Mouse (Mus musculus): ENCODE data around the gene Dpm3. TPM values are rescaled to one million over a fixed set of nuclear protein-coding genes. Genes with fewer than 3 reads are reported as not detected.
"Not testable (repeated sequence)": the region's sequence is repeated elsewhere in the genome, so short reads cannot be mapped to it uniquely, and the experiment has no call there.

Dpm3 gene
- 10 to 100 TPM; 50.0 to 63.2 TPM for total RNA-seq (2021)
- long read RNA-seq, experiment 1, transcript Dpm3-201 (2 exons, 404 nt), result major isoform, 11 of 11 reads
- long read RNA-seq, experiment 1, partial matches to known transcripts, result 0 of 11 reads
- long read RNA-seq, experiment 1, other reads (novel, unspliced or antisense), result 0 of 11 reads
- long read RNA-seq, experiment 2, transcript Dpm3-201 (2 exons, 404 nt), result major isoform, 25 of 30 reads
- long read RNA-seq, experiment 2, partial matches to known transcripts, result 0 of 30 reads
- long read RNA-seq, experiment 2, other reads (novel, unspliced or antisense), result 0 of 30 reads

GRCm38 (mm10) chr3:89259076-89259475, at the start of gene Dpm3:
Gene Dpm3, plus strand, starts transcription at chr3:89259358.
- no peak for DNase-seq (ENCODE audit: low spot score in 2 of 2)

DNA sequence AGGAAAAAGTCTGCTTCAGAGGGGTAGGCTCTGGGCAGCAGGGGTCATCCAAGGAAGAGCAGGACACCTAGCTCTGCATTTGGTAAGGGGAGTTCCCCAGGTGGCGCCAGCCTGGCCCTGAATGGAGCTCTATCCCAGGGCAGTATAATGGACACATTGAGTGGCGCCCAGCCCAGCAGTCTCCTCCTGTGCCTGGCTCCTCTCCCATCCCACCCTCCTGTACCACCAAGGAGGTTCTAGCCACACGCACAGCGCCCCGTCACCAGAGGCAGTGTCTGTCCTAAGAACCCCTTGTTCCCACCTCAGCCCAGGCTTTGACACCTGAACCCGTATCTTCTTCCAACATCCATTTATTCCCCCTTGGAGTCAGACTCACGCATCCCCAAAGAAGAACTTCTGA, 49.4 kb upstream of the Dpm3 start:
- DNase-seq (ENCODE audit: low spot score in 2 of 2), result no peak

GRCm38 (mm10) chr3:89210162-89210561, 49.0 kb upstream of the Dpm3 start:
- DNase-seq (ENCODE audit: low spot score in 2 of 2), result no peak

DNA sequence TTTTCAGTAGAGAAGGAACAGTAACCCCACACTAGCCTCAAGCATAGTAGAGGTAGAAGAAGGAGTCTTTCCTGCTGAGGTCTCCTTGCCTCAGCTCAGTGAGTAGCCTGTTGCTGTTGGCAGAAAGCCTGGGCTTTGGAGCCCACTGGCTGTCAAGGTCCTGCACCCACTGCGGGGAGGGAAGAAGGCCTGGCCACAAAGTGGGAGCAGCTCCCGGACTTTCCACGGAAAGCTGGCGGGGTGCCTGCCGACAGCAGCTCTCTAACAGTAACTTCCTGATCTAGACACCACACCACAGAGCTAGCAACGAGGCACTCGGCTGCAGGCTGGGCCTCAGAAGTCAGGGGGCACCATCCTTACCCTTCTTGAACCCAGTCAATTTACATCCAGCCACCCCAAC, 48.4 kb upstream of the Dpm3 start:
- DNase-seq (ENCODE audit: low spot score in 2 of 2), result no peak

DNA sequence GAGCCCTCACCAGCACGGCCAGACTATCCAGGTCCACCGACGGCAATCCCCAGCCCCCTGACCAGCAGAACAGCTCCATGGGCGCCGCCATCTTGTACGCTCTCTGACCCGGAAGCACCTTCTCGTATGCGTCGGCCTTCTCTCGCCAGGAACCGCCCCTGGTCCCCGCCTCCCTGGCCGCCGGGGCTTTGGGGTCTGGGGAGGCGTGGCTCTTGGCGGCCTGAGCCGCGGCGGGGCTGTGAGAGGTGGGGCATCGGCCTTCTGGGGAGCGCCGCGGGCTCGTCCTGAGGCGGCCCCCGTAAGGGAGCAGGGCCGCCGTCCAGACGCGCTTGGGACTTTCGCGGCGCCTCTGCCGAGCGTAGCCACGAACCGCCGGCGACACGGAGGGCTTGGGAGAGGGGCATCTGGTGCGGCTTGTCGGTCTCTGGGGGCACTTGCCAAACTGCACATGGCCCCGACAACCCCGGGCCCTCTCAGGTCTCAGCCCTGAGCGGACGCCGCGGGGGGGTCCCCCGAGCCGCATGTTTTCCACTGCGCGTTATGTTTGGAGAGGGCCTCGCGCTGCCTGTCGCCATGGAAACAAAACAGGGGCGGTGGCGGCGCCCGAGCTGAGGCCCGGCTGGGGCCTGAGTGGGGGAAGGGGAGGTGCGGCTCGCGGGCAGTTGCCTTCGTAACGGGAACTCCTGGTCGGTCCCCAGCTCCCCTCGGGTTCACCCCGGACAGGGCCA, 45.2 kb upstream of the Dpm3 start:
- peak; percentile 91 to 93 for DNase-seq (ENCODE audit: low spot score in 2 of 2)

DNA sequence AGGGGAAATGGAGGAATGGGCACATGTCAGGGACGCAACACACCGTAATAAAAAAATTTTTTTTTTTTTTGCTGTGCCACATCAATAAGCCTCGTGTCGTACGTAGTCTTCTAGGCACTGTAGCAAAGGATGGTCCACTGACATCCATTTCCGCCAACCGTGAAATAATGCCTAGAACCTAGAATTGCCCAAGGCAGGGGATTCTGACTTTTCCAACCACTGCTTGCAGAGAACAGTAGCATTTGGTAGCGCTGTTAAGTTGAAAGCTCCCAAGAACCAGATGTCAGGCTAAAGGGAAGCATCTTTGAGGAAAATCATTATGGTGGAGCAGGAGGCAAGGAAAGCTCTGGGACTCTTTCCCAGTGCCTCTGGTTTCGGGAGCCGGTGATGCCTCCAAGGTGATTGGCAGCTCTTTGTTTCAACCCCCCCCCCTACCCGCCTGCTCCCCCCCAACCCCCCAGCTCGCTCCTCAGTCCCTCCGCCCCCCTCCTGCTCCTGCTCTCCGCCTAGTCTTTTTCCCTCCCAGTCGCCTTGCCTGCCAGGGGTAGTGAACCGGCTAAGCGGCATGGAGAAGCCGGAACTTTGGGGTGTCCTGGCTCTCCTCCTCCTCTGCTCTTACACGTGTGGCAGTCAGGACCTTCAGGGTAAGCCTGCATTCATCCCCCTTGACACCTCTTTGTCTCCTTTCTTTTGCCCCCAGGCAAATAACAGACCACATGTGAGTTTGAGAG, 44.3 kb upstream of the Dpm3 start, which contains the start of gene Thbs3:
Gene Thbs3, plus strand, starts transcription at position 500 of the 731 bp plus-strand sequence.
- no peak for DNase-seq (ENCODE audit: low spot score in 2 of 2)

DNA sequence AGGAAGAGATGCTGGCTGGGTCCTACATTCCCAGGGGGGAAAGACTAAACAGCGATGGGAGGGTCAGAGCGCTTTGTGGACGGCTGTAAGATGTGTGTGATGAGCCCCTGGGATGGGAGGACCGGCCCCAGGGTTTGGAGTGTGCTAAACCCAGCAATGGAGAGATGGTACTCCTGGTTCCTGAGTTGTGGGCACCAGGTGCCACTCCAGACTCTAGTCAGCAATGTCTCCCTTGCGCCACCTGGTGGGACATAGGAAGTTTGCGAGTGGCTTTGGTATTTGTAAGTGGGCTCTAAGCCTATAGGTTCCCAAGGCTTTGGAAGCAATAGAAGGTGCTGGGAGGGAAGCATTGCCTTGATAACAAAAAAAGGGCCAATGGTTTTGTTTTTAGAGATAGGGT, 43.3 kb upstream of the Dpm3 start:
- peak; percentile 86 to 90 for DNase-seq (ENCODE audit: low spot score in 2 of 2)

- not testable (repeated sequence) for DNase-seq (ENCODE audit: low spot score in 2 of 2)
These were observed 42.8 kb upstream of the Dpm3 start for GRCm38 (mm10) chr3:89216407-89216806.

- no peak for DNase-seq (ENCODE audit: low spot score in 2 of 2)
These were observed 40.9 kb upstream of the Dpm3 start for GRCm38 (mm10) chr3:89218271-89218670.

- DNase-seq (ENCODE audit: low spot score in 2 of 2), result no peak
These were observed 39.6 kb upstream of the Dpm3 start for GRCm38 (mm10) chr3:89219546-89219945.

DNA sequence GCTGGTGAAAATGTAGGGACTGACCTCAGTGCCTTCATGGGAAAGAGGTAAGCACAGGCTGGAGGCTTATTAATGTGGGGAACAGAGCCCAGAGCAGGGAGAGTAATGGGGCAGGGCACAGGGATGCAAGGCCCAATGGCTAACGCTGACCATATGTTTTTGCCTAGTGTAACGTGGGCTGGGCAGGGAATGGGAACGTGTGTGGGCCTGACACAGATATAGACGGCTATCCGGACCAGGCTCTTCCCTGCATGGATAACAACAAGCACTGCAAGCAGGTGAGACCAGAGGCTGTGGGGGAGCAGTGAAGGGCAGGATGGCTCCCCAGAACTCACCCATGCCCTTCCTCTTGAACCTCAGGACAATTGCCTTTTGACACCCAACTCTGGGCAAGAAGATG, 38.0 kb upstream of the Dpm3 start:
- DNase-seq (ENCODE audit: low spot score in 2 of 2), result no peak

DNA sequence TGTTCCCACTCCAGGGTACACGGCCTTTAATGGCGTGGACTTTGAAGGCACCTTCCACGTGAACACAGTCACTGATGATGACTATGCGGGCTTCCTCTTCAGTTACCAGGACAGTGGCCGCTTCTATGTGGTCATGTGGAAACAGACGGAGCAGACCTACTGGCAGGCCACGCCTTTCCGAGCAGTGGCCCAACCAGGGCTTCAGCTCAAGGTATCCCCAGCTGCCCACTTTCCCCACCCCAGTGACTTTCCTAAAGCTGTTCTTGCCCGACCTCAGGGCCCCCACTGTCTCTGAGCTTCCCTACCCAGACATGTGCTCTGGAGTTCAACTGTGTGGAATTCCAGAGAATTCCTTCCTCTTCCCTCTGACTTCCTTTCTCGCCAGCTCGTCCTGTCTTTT, 34.4 kb upstream of the Dpm3 start:
- DNase-seq (ENCODE audit: low spot score in 2 of 2), result no peak

- no peak for DNase-seq (ENCODE audit: low spot score in 2 of 2)
These were observed 33.8 kb upstream of the Dpm3 start for GRCm38 (mm10) chr3:89225321-89225815.

DNA sequence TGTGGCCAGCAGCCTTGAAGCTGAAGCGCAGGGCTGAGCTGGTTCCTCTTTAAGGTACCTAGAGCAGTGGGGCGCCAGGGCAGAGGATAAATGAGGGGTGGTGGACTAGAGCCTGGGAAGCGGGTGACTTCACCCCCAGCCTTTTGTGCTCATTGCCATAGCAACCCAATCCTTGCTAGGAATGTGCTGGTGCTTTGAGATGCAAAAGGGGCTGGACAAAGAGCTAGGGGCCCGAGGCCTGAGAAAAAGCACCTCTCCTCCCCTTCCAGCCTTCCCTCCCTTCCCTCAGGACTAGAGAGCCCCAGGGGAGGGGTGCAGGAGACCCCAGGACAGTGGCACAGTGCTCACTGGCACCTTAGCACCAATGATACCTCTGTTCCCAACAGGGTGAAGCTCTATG, 33.2 kb upstream of the Dpm3 start:
- DNase-seq (ENCODE audit: low spot score in 2 of 2), result no peak

- DNase-seq (ENCODE audit: low spot score in 2 of 2), result no peak
These were observed 32.8 kb upstream of the Dpm3 start for GRCm38 (mm10) chr3:89226361-89226760.

DNA sequence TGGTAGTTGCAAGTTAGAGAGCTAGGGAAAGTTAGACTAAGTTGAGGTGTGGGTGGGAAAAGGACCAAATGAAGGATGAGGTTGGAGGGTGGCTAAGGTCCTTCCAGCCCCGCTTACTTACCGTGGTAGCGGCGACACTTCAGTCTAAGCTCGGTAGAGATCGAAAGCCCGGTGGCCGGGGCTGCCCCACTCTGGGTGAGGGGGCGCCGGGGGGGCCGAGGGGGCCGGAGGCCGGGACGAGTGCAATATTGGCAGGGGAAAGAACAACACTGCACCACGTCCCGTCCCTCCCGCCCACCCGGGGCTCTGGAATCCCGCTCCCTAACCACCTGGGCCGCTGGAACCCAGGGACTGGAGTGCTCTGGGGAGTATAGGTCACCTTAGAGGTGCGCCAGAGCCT, 32.3 kb upstream of the Dpm3 start, which contains the start of gene Mtx1:
Gene Mtx1, minus strand, starts transcription at position 189 of the 400 bp plus-strand sequence.
- no peak for DNase-seq (ENCODE audit: low spot score in 2 of 2)

GRCm38 (mm10) chr3:89227307-89228179, 31.6 kb upstream of the Dpm3 start:
- DNase-seq (ENCODE audit: low spot score in 2 of 2), result peak; percentile 90 to 96

- DNase-seq (ENCODE audit: low spot score in 2 of 2), result peak; percentile 83 to 87
These were observed 31.0 kb upstream of the Dpm3 start for GRCm38 (mm10) chr3:89228180-89228549.

GRCm38 (mm10) chr3:89228836-89229235, 30.3 kb upstream of the Dpm3 start, which contains the start of gene Muc1:
Gene Muc1, plus strand, starts transcription at chr3:89229057.
- no peak for DNase-seq (ENCODE audit: low spot score in 2 of 2)

GRCm38 (mm10) chr3:89229276-89229675, 29.9 kb upstream of the Dpm3 start:
- no peak for DNase-seq (ENCODE audit: low spot score in 2 of 2)

- no peak for DNase-seq (ENCODE audit: low spot score in 2 of 2)
These were observed 28.6 kb upstream of the Dpm3 start for GRCm38 (mm10) chr3:89230561-89230960.
